19 mouse cellular contexts compared by ENCODE assay signal in genomic region chr5:113372449-113372848, GRCm38 (mm10). TPM values are rescaled to one million over a fixed set of nuclear protein-coding genes. Genes with fewer than 3 reads are reported as not detected.
DNase-seq lines count a peak whose midpoint lies in the region; ATAC-seq lines count a peak whose summit lies in the region.
"Had no signal": no experiment of that assay in that cellular context is flagged by ENCODE, and none has a peak within 500 bp of the region (broad histone marks: within the 10 kb centered on the region; RNA-seq: fewer than 3 reads in every experiment).

No protein-coding gene starts in this region.

- no peaks in the 10 kb centered on the region for H3K9me3 ChIP-seq in neural tube, embryonic 11.5 days (ENCODE audit: control insufficient read depth, low read length)
- H3K9me3 ChIP-seq in forebrain, embryonic 16.5 days (ENCODE audit: control insufficient read depth, low read length) = no peaks in the 10 kb centered on the region
- no peaks in the 10 kb centered on the region for H3K9me3 ChIP-seq in midbrain, embryonic 10.5 days (replicated peaks)
- no peaks in the 10 kb centered on the region for H3K9me3 ChIP-seq in neural tube, embryonic 15.5 days (replicated peaks)
- H3K9me3 ChIP-seq: megakaryocyte, embryonic 14.5 days had no signal

- DNase-seq in neural tube, embryonic 11.5 days (ENCODE audit: low spot score) = peak; percentile 9
- no peak for DNase-seq in neural tube, embryonic 10.5 days (ENCODE audit: extremely low spot score, low spot score)
- no peak for DNase-seq in midbrain, embryonic 10.5 days (ENCODE audit: low spot score)
- DNase-seq in adrenal gland, adult 2 months = no peak
- no peak for DNase-seq in urinary bladder, postnatal 36 days (ENCODE audit: low spot score in 2 of 2)
- DNase-seq: cerebellum, adult 18-20 months; heart, adult 2 months; kidney, adult 18-20 months; right cerebral cortex, postnatal 14 days; thymus, postnatal 36 days had no signal

- peak overlapping the region; percentile 43; the same call in 1 of the 2 replicates for H3K4me2 ChIP-seq in neural tube, embryonic 11.5 days (ENCODE audit: low read depth)
- H3K4me2 ChIP-seq in forebrain, embryonic 16.5 days (ENCODE audit: low read length) = peak overlapping the region; percentile 70
- H3K4me2 ChIP-seq in neural tube, embryonic 15.5 days = peak overlapping the region; percentile 51

- 67% methylated on average over 4 of the region's 4 CpGs for WGBS in neural tube, embryonic 11.5 days
- 62% methylated on average over 4 of the region's 4 CpGs for WGBS in forebrain, embryonic 16.5 days
- 76% methylated on average over 4 of the region's 4 CpGs for WGBS in midbrain, embryonic 10.5 days
- WGBS in neural tube, embryonic 15.5 days = 54% methylated on average over 4 of the region's 4 CpGs

- no peak for ATAC-seq in neural tube, embryonic 11.5 days (ENCODE audit: insufficient read depth, low FRiP score, low TSS enrichment)
- ATAC-seq in forebrain, embryonic 16.5 days = peak; percentile 42
- ATAC-seq in neural tube, embryonic 15.5 days (ENCODE audit: low FRiP score) = 0 out of 2 replicates have a peak, but pooled peaks have one; percentile 15
- ATAC-seq in monocyte, adult 5-6 weeks (replicated peaks; ENCODE audit: insufficient number of reproducible peaks, low FRiP score, low TSS enrichment, poor library complexity, severe bottlenecking) = no peak

- no peak overlapping the region for H3K9ac ChIP-seq in neural tube, embryonic 11.5 days (ENCODE audit: low read length)
- H3K9ac ChIP-seq in forebrain, embryonic 16.5 days (replicated peaks; ENCODE audit: low read depth, low read length) = peak overlapping the region; percentile 62
- H3K9ac ChIP-seq in neural tube, embryonic 15.5 days (replicated peaks) = 0 out of 2 replicates have a peak overlapping the region, but pooled peaks have one; percentile 8

- no peak overlapping the region for H3K4me3 ChIP-seq in neural tube, embryonic 11.5 days (ENCODE audit: low read depth, low read length)
- H3K4me3 ChIP-seq in forebrain, embryonic 16.5 days (replicated peaks; ENCODE audit: low read length) = no peak overlapping the region; the same call in 1 of the 2 replicates
- no peak overlapping the region for H3K4me3 ChIP-seq in midbrain, embryonic 10.5 days
- H3K4me3 ChIP-seq in neural tube, embryonic 15.5 days (replicated peaks) = no peak overlapping the region
- H3K4me3 ChIP-seq: heart, adult 2 months had no signal

- H3K36me3 ChIP-seq in neural tube, embryonic 11.5 days (ENCODE audit: control insufficient read depth, insufficient read depth, low read length) = no peaks in the 10 kb centered on the region
- H3K36me3 ChIP-seq in forebrain, embryonic 16.5 days (ENCODE audit: control insufficient read depth, insufficient read depth) = no peaks in the 10 kb centered on the region
- H3K36me3 ChIP-seq in midbrain, embryonic 10.5 days = no peaks in the 10 kb centered on the region
- H3K36me3 ChIP-seq in neural tube, embryonic 15.5 days = no peaks in the 10 kb centered on the region

- H3K4me1 ChIP-seq in neural tube, embryonic 11.5 days (ENCODE audit: control insufficient read depth, insufficient read depth, low read length) = peaks cover 10% of the 10 kb centered on the region
- H3K4me1 ChIP-seq in forebrain, embryonic 16.5 days (replicated peaks; ENCODE audit: control insufficient read depth, insufficient read depth, low read length) = peaks cover 12% of the 10 kb centered on the region
- H3K4me1 ChIP-seq in midbrain, embryonic 10.5 days = peaks cover 30% of the 10 kb centered on the region
- peaks cover 21% of the 10 kb centered on the region for H3K4me1 ChIP-seq in neural tube, embryonic 15.5 days

- no peaks in the 10 kb centered on the region for H3K27me3 ChIP-seq in neural tube, embryonic 11.5 days (ENCODE audit: control insufficient read depth, insufficient read depth, low read length)
- no peaks in the 10 kb centered on the region for H3K27me3 ChIP-seq in forebrain, embryonic 16.5 days (replicated peaks; ENCODE audit: control insufficient read depth, insufficient read depth, low read length)
- peaks cover 12% of the 10 kb centered on the region for H3K27me3 ChIP-seq in midbrain, embryonic 10.5 days (ENCODE audit: low read depth, poor library complexity, severe bottlenecking)
- no peaks in the 10 kb centered on the region for H3K27me3 ChIP-seq in neural tube, embryonic 15.5 days (replicated peaks)

- no peak overlapping the region for H3K27ac ChIP-seq in neural tube, embryonic 11.5 days (ENCODE audit: low read depth, low read length)
- peak overlapping the region; percentile 63 for H3K27ac ChIP-seq in forebrain, embryonic 16.5 days (ENCODE audit: low read length)
- peak overlapping the region; percentile 68 for H3K27ac ChIP-seq in midbrain, embryonic 10.5 days (replicated peaks)
- H3K27ac ChIP-seq in neural tube, embryonic 15.5 days (replicated peaks) = peak overlapping the region; percentile 78; the same call in 1 of the 2 replicates
- H3K27ac ChIP-seq: heart, adult 2 months had no signal

RNA-seq across cellular contexts. Expression of gene Aym1, which starts 15.4 kb away (rescaled TPM):
- polyA plus RNA-seq in neural tube, embryonic 11.5 days (2014; fragmentation: Nextera tagmentation; extraction: Ambion mirVana) = not detected in 2 replicates
- polyA plus RNA-seq in forebrain, embryonic 16.5 days (2015; fragmentation: Nextera tagmentation; extraction: Ambion mirVana) = not detected in 2 replicates
- not detected in 2 replicates for polyA plus RNA-seq in midbrain, embryonic 10.5 days (2016; fragmentation: Nextera tagmentation; extraction: Ambion mirVana)
- not detected in 2 replicates for polyA plus RNA-seq in neural tube, embryonic 15.5 days (2015; fragmentation: Nextera tagmentation; extraction: Ambion mirVana)
- not detected for total RNA-seq in adrenal gland, adult 2 months (2021)
- polyA plus RNA-seq in adrenal gland, adult 2 months (2012; rRNA removed) = not detected in 2 replicates
- total RNA-seq in monocyte, adult 5-6 weeks (2017) = not detected in 3 replicates
- total RNA-seq: heart, adult 2 months; heart, postnatal 25 days; layer of hippocampus, adult 2 months; left cerebral cortex, postnatal 10 days had no signal
- polyA plus RNA-seq: embryonic facial prominence, embryonic 14.5 days; heart, adult 2 months; liver, embryonic 16.5 days had no signal

Comparison
In these comparisons a context has a peak if more than half of its experiments do, and no peak if none do; other contexts are left out.
1. ATAC-seq: peak in forebrain, embryonic 16.5 days (single experiment) and neural tube, embryonic 15.5 days (single experiment); none in neural tube, embryonic 11.5 days (single experiment) and monocyte, adult 5-6 weeks (single experiment).
2. Peak in every context shown above with its lines, with median percentiles within 50 percentile points of each other: H3K4me2 ChIP-seq.